Mouse (Mus musculus): ENCODE measurements around the gene Lmo2.

- no peak for TF ChIP-seq CTCF (IDR thresholded peaks at IDR 0.05; ENCODE audit: borderline replicate concordance, insufficient read depth, low read length)
- no peak for TF ChIP-seq POLR2A (IDR thresholded peaks at IDR 0.05; ENCODE audit: low read depth, low read length)
These were observed 919 bp upstream of the Lmo2 start for GRCm38 (mm10) chr2:103956867-103957266.
